Comparison of ENCODE assay signal across 17 mouse cellular contexts in genomic region chr3:128394805-128395204, GRCm38 (mm10).
"Had no signal": no experiment of that assay in that cellular context is flagged by ENCODE, and none has a peak within 500 bp of the region (broad histone marks: within the 10 kb centered on the region; RNA-seq: fewer than 3 reads in every experiment).

No protein-coding gene starts in this region.

- DNase-seq: lung, adult 18-20 months; lung, embryonic 14.5 days; lung, postnatal 10 days; lung, postnatal 4 days; right cerebral cortex, adult 18-20 months; right cerebral cortex, postnatal 25 days; right cerebral cortex, postnatal 4 days; spleen, adult 18-20 months; thymus, adult 18-20 months; thymus, postnatal 14 days; thymus, postnatal 36 days had no signal

- H3K27me3 ChIP-seq: midbrain, embryonic 13.5 days; midbrain, embryonic 15.5 days; neural tube, embryonic 13.5 days; neural tube, embryonic 15.5 days had no signal

- H3K4me3 ChIP-seq: midbrain, embryonic 10.5 days; midbrain, embryonic 13.5 days; midbrain, embryonic 15.5 days; myocyte; neural tube, embryonic 13.5 days; neural tube, embryonic 15.5 days had no signal

- ATAC-seq: midbrain, embryonic 13.5 days; midbrain, embryonic 15.5 days had no signal

- H3K4me2 ChIP-seq: lung, embryonic 14.5 days; midbrain, embryonic 13.5 days; midbrain, embryonic 15.5 days; neural tube, embryonic 13.5 days; neural tube, embryonic 15.5 days had no signal

- H3K4me1 ChIP-seq: midbrain, embryonic 10.5 days; midbrain, embryonic 13.5 days; midbrain, embryonic 15.5 days; neural tube, embryonic 13.5 days; neural tube, embryonic 15.5 days had no signal

- H3K9ac ChIP-seq: lung, embryonic 14.5 days; midbrain, embryonic 13.5 days; midbrain, embryonic 15.5 days; neural tube, embryonic 13.5 days; neural tube, embryonic 15.5 days had no signal

- H3K9me3 ChIP-seq: midbrain, embryonic 10.5 days; midbrain, embryonic 13.5 days; midbrain, embryonic 15.5 days; neural tube, embryonic 13.5 days; neural tube, embryonic 15.5 days had no signal

- H3K36me3 ChIP-seq: midbrain, embryonic 10.5 days; midbrain, embryonic 13.5 days; midbrain, embryonic 15.5 days; neural tube, embryonic 13.5 days; neural tube, embryonic 15.5 days had no signal

- H3K27ac ChIP-seq: midbrain, embryonic 10.5 days; midbrain, embryonic 13.5 days; midbrain, embryonic 15.5 days; neural tube, embryonic 13.5 days; neural tube, embryonic 15.5 days had no signal
